Mouse (Mus musculus) CH12.LX (cell line): ENCODE data around the gene Il18r1. TPM values are rescaled to one million over a fixed set of nuclear protein-coding genes. Genes with fewer than 3 reads are reported as not detected.

Experiments used
- DNase-seq: peaks from one replicate; pipeline ENCODE4 v3.0.0-alpha.2; 2013; ENCODE audit errors: extremely low read depth
- H3K27ac ChIP-seq: 2 replicates; pipeline ENCODE4 v1.5.1; 2012; ENCODE audit warnings: low read depth, mild to moderate bottlenecking, control low read depth, moderate library complexity; ENCODE audit not compliant: insufficient read depth
- H3K27me3 ChIP-seq: replicated peaks from 2 replicates; pipeline ENCODE3; 2012; ENCODE audit warnings: inconsistent platforms
- H3K36me3 ChIP-seq, 2 experiments: replicated peaks in 1 of 2; 2 replicates each; pipeline versions ENCODE3 to v1.6.1; 2012; ENCODE audit warnings: inconsistent platforms in 1 of 2, low read length in 1 of 2, mild to moderate bottlenecking in 1 of 2, mixed read lengths in 1 of 2, moderate library complexity in 1 of 2; ENCODE audit not compliant: control insufficient read depth in 1 of 2, insufficient read depth in 1 of 2
- H3K4me1 ChIP-seq, 2 experiments: 2 replicates each; pipeline ENCODE4 v1.6.1; 2012; ENCODE audit warnings: inconsistent platforms in 1 of 2, moderate library complexity in 1 of 2; ENCODE audit not compliant: insufficient read depth in 2 of 2, control insufficient read depth in 1 of 2
- H3K4me2 ChIP-seq: 2 replicates; pipeline ENCODE4 v1.6.1; 2012; ENCODE audit warnings: low read depth, mild to moderate bottlenecking, control low read depth; ENCODE audit not compliant: poor library complexity, insufficient read depth, severe bottlenecking
- H3K4me3 ChIP-seq, 3 experiments: fragments of 150-350 bp in 1 of 3; sonication (generic) in 1 of 3; replicated peaks in 1 of 3; 2 replicates each; pipeline versions ENCODE3 to v1.5.1; 2011 to 2012; ENCODE audit warnings: low read depth in 2 of 3, low read length in 2 of 3, mild to moderate bottlenecking in 2 of 3, moderate library complexity in 2 of 3, control low read depth in 1 of 3, improper control_type of control experiment in 1 of 3, inconsistent platforms in 1 of 3, mixed read lengths in 1 of 3; ENCODE audit not compliant: poor library complexity in 1 of 3
- H3K79me2 ChIP-seq: replicated peaks from 2 replicates; pipeline ENCODE4 v1.6.1; 2012; ENCODE audit warnings: mild to moderate bottlenecking, moderate library complexity; ENCODE audit not compliant: control insufficient read depth, poor library complexity, insufficient read depth, severe bottlenecking; ENCODE audit errors: extremely low read depth
- H3K9ac ChIP-seq: 2 replicates; pipeline ENCODE4 v1.6.1; 2012; ENCODE audit warnings: low read depth, mild to moderate bottlenecking, control low read depth, moderate library complexity; ENCODE audit not compliant: insufficient read depth
- H3K9me3 ChIP-seq: replicated peaks from 2 replicates; pipeline ENCODE3; 2012; ENCODE audit warnings: low read length, inconsistent platforms, mixed read lengths
- CHD1 ChIP-seq: IDR thresholded peaks from 2 replicates; pipeline ENCODE4 v1.6.1; 2012; ENCODE audit warnings: low read depth, low read length, improper control_type of control experiment, inconsistent platforms
- CHD2 ChIP-seq: IDR thresholded peaks from 2 replicates; pipeline ENCODE4 v1.6.1; 2011; ENCODE audit warnings: low read length, improper control_type of control experiment
- CTCF ChIP-seq, 2 experiments: IDR thresholded peaks in 1 of 2; conservative IDR thresholded peaks in 1 of 2; 2 replicates each; pipeline ENCODE4 v1.5.1; 2011 to 2012; ENCODE audit warnings: low read depth in 2 of 2, low read length in 2 of 2, improper control_type of control experiment in 1 of 2, inconsistent platforms in 1 of 2, mild to moderate bottlenecking in 1 of 2, moderate library complexity in 1 of 2
- E2F4 ChIP-seq: IDR thresholded peaks from 2 replicates; pipeline ENCODE4 v1.6.1; 2011; ENCODE audit warnings: low read depth, low read length, improper control_type of control experiment; ENCODE audit not compliant: insufficient replicate concordance
- ELF1 ChIP-seq: IDR thresholded peaks from 2 replicates; pipeline ENCODE4 v1.6.1; 2014; ENCODE audit warnings: low read depth, mild to moderate bottlenecking, inconsistent platforms, low read length, improper control_type of control experiment
- EP300 ChIP-seq: IDR thresholded peaks from 2 replicates; pipeline ENCODE4 v1.6.1; 2011; ENCODE audit warnings: low read length, improper control_type of control experiment
- IRF4 ChIP-seq: IDR thresholded peaks from 2 replicates; pipeline ENCODE4 v1.6.1; 2014; ENCODE audit warnings: low read depth, mild to moderate bottlenecking, inconsistent platforms, low read length, improper control_type of control experiment
- JUND ChIP-seq: conservative IDR thresholded peaks from 2 replicates; pipeline ENCODE4 v1.6.1; 2011; ENCODE audit warnings: low read depth, low read length, improper control_type of control experiment
- MAFK ChIP-seq: IDR thresholded peaks from 2 replicates; pipeline ENCODE4 v1.6.1; 2011; ENCODE audit warnings: low read length, improper control_type of control experiment; ENCODE audit not compliant: insufficient replicate concordance
- MAZ ChIP-seq: IDR thresholded peaks from 2 replicates; pipeline ENCODE4 v1.6.1; 2012; ENCODE audit warnings: low read depth, mild to moderate bottlenecking, inconsistent platforms, low read length, improper control_type of control experiment, moderate library complexity
- MEF2A ChIP-seq: IDR thresholded peaks from 2 replicates; pipeline ENCODE4 v1.6.1; 2014; ENCODE audit warnings: low read depth, mild to moderate bottlenecking, inconsistent platforms, low read length, improper control_type of control experiment, borderline replicate concordance
- NRF1 ChIP-seq: IDR thresholded peaks from 2 replicates; pipeline ENCODE4 v1.6.1; 2014; ENCODE audit warnings: low read depth, mild to moderate bottlenecking, inconsistent platforms, low read length, improper control_type of control experiment, moderate library complexity
- PAX5 ChIP-seq: IDR thresholded peaks from 2 replicates; pipeline ENCODE4 v1.6.1; 2012; ENCODE audit warnings: low read length, inconsistent platforms, mixed read lengths
- POLR2AphosphoS2 ChIP-seq: IDR thresholded peaks from 2 replicates; pipeline ENCODE4 v1.6.1; 2011; ENCODE audit warnings: low read depth, low read length, improper control_type of control experiment
- RAD21 ChIP-seq: IDR thresholded peaks from 2 replicates; pipeline ENCODE4 v1.6.1; 2011; ENCODE audit warnings: low read depth, mild to moderate bottlenecking, low read length, improper control_type of control experiment, moderate library complexity
- RCOR1 ChIP-seq: conservative IDR thresholded peaks from 2 replicates; pipeline ENCODE4 v1.6.1; 2012; ENCODE audit warnings: low read depth, mild to moderate bottlenecking, inconsistent platforms, low read length, improper control_type of control experiment
- SMC3 ChIP-seq: IDR thresholded peaks from 2 replicates; pipeline ENCODE4 v1.6.1; 2011; ENCODE audit warnings: low read depth, low read length, improper control_type of control experiment
- TCF12 ChIP-seq: IDR thresholded peaks from 2 replicates; pipeline ENCODE4 v1.6.1; 2014; ENCODE audit warnings: low read depth, mild to moderate bottlenecking, inconsistent platforms, low read length, improper control_type of control experiment
- UBTF ChIP-seq: IDR thresholded peaks from 2 replicates; pipeline ENCODE4 v1.6.1; 2012; ENCODE audit warnings: low read depth, mild to moderate bottlenecking, inconsistent platforms, low read length, improper control_type of control experiment, moderate library complexity
- USF1 ChIP-seq: IDR thresholded peaks from 2 replicates; pipeline ENCODE4 v1.6.1; 2014; ENCODE audit warnings: low read depth, mild to moderate bottlenecking, inconsistent platforms, low read length, improper control_type of control experiment
- USF2 ChIP-seq: conservative IDR thresholded peaks from 2 replicates; pipeline ENCODE4 v1.6.1; 2011; ENCODE audit warnings: low read depth, low read length, improper control_type of control experiment
- ZKSCAN1 ChIP-seq: IDR thresholded peaks from 2 replicates; pipeline ENCODE4 v1.6.1; 2012; ENCODE audit warnings: low read depth, inconsistent platforms, low read length, improper control_type of control experiment, borderline replicate concordance
- ZNF384 ChIP-seq: IDR thresholded peaks from 2 replicates; pipeline ENCODE4 v1.6.1; 2012; ENCODE audit warnings: low read depth, low read length, improper control_type of control experiment, inconsistent platforms
- dilution Hi-C: fragments of 300-500 bp; cut with MboI; formaldehyde crosslinking; loops from 2 replicates; pipeline ENCODE4 v1.14.3; 2020; ENCODE audit warnings: low sequenced_read_pairs; ENCODE audit not compliant: extremely low pct_unique_long_range_greater_than_20kb, extremely low pct_ligation_motif_present
- in situ Hi-C: fragments of 300-500 bp; cut with MboI; formaldehyde crosslinking; loops from 3 replicates; pipeline ENCODE4 v1.14.3; 2019; ENCODE audit warnings: low sequenced_read_pairs, low pct_ligation_motif_present, low pct_unique_long_range_greater_than_20kb, mixed read lengths
- polyA plus RNA-seq: library from polyadenylated mRNA; unstranded; fragments of >175 nt; gene quantifications from 2 replicates; pipeline ENCODE4 v1.2.1, GENCODE M21; 2012; ENCODE audit warnings: low read depth; ENCODE audit not compliant: insufficient read length
- total RNA-seq, 2 experiments: library from RNA; depleted of rRNA; stranded (reverse); fragments of 300-350 nt in 1 of 2; fragments of >200 nt in 1 of 2; gene quantifications; 2 replicates each; pipeline ENCODE4 v1.2.3; 2012 to 2014

The Il18r1 gene
- 0.04 and 0.13 TPM in 2 replicates for total RNA-seq (2012; rRNA removed)
- total RNA-seq (2014; rRNA removed): not detected in 2 replicates
- not detected in 2 replicates for polyA plus RNA-seq

GRCm38 (mm10) chr1:40465477-40466430, at the start of gene Il18r1:
TSS of gene Il18r1 (plus strand) at chr1:40465552.
- dilution Hi-C loops: no loop called here

GRCm38 (mm10) chr1:40417034-40417433, 48.3 kb upstream of the Il18r1 start:
- Histone ChIP-seq H3K4me2 (no peak overlapping the region), H3K36me3 (no peaks in the 10 kb centered on the region), H3K9me3 (no peaks in the 10 kb centered on the region), H3K4me1 (peaks cover 0 to 3% of the 10 kb centered on the region in 2 experiments; a peak in 1 of 4 replicates), H3K27ac (no peak overlapping the region), H3K4me3 (no peak overlapping the region), H3K79me2 (no peaks in the 10 kb centered on the region), H3K9ac (no peak overlapping the region), H3K27me3 (no peaks in the 10 kb centered on the region)
- no peak for TF ChIP-seq ELF1
- no peak for TF ChIP-seq POLR2AphosphoS2
- dilution Hi-C loops (no loop called here), in situ Hi-C loops (no loop called here)
- no peak for DNase-seq

More at GRCm38 (mm10) chr1:40465477-40466430, at the start of gene Il18r1:
- H3K79me2 ChIP-seq: no peaks in the 10 kb centered on the region
- no peaks in the 10 kb centered on the region for H3K27me3 ChIP-seq
- no peak within 1 kb of the TSS for H3K9ac ChIP-seq
- TF ChIP-seq ZNF384 (no peak), MAZ (no peak), USF2 (no peak), SMC3 (peak; percentile 49), UBTF (no peak), CTCF (conservative IDR thresholded peaks at IDR 0.05 in 1 of 2, IDR thresholded peaks at IDR 0.05 in 1 of 2; ENCODE audit: low read depth in 2 of 2, low read length in 2 of 2) (peak in 1 of 2 experiments; percentile 51; a peak in 2 of 4 replicates), CHD2 (no peak), RAD21 (peak; percentile 28)
- no peak for DNase-seq
- peaks cover 3 to 9% of the 10 kb centered on the region in 2 experiments; a peak in 1 of 4 replicates for H3K4me1 ChIP-seq
- H3K36me3 ChIP-seq: no peaks in the 10 kb centered on the region
- in situ Hi-C loops: no loop called here
- H3K4me2 ChIP-seq: 0 out of 2 replicates have a peak within 1 kb of the TSS, but pooled peaks have one; percentile 10
- H3K4me3 ChIP-seq: no peak within 1 kb of the TSS
- H3K9me3 ChIP-seq: no peaks in the 10 kb centered on the region
- H3K27ac ChIP-seq: no peak within 1 kb of the TSS

GRCm38 (mm10) chr1:40418512-40418911, 46.8 kb upstream of the Il18r1 start:
- no peak for DNase-seq
- Histone ChIP-seq H3K9me3 (no peaks in the 10 kb centered on the region), H3K9ac (no peak overlapping the region), H3K4me1 (no peaks in the 10 kb centered on the region), H3K27ac (no peak overlapping the region)
- TF ChIP-seq E2F4 (no peak), MEF2A (no peak), MAFK (no peak), JUND (no peak), USF1 (no peak), CHD1 (no peak), IRF4 (no peak), RAD21 (no peak), TCF12 (no peak), POLR2AphosphoS2 (no peak), ZKSCAN1 (no peak), UBTF (no peak), RCOR1 (no peak), ZNF384 (no peak), CHD2 (no peak), NRF1 (no peak), EP300 (no peak), PAX5 (no peak), ELF1 (no peak)
- TF ChIP-seq, all 38 proteins: peak for 0
- H3K4me2 ChIP-seq: no peak overlapping the region
- H3K79me2 ChIP-seq: no peaks in the 10 kb centered on the region
- dilution Hi-C loops: no loop called here
- no peak overlapping the region for H3K4me3 ChIP-seq
- H3K27me3 ChIP-seq: no peaks in the 10 kb centered on the region
- H3K36me3 ChIP-seq: no peaks in the 10 kb centered on the region
- in situ Hi-C loops: no loop called here
